Mouse (Mus musculus): ENCODE results near the gene Gstt1. TPM values are rescaled to one million over a fixed set of nuclear protein-coding genes. Genes with fewer than 3 reads are reported as not detected.
"Not testable (repeated sequence)": the region's sequence is repeated elsewhere in the genome, so short reads cannot be mapped to it uniquely, and the experiment has no call there.

Gstt1 gene
- polyA plus RNA-seq, 1 experiment from 2014 or later: 9.8 TPM

GRCm38 (mm10) chr10:75777885-75778284, 20.5 kb downstream of the Gstt1 start:
- no peak overlapping the region for H3K4me2 ChIP-seq (ENCODE audit: low read length)
- no peaks in the 10 kb centered on the region for H3K36me3 ChIP-seq (ENCODE audit: control insufficient read depth, insufficient read depth, low read length)
- peaks cover 5% of the 10 kb centered on the region for H3K4me1 ChIP-seq (ENCODE audit: control insufficient read depth, insufficient read depth, low read length)
- no peak for ATAC-seq (ENCODE audit: low FRiP score, low TSS enrichment)
- 85% methylated on average over 2 of the region's 2 CpGs for WGBS
- no peak overlapping the region for H3K27ac ChIP-seq (replicated peaks; ENCODE audit: low read depth, low read length)
- H3K9me3 ChIP-seq (ENCODE audit: control insufficient read depth, low read length): no peaks in the 10 kb centered on the region
- no peak overlapping the region for H3K4me3 ChIP-seq (replicated peaks; ENCODE audit: low read depth, low read length)
- peaks cover 29% of the 10 kb centered on the region for H3K27me3 ChIP-seq (ENCODE audit: control insufficient read depth, insufficient read depth, low read length)
- no peak overlapping the region for H3K9ac ChIP-seq (replicated peaks; ENCODE audit: low read length)
- no peak for DNase-seq

DNA sequence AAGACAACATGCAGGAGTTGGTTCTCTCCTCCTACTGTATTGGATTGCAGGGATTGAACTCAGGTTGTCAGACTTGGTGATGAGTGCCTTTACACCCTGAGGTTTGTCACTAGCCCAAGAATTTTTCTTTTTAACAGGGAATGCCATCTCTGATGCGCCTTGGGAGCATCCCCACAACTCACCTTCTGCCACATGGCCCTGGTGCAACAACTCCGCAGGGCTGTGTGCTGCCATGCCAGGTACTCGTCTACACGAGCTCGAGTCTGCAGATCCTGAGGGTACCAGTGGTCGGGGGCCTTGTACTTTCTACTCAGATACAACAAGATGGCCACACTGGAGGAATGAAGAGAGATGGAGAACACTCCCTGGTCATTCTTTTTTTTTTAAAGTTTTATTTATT, 21.8 kb downstream of the Gstt1 start:
- no peak overlapping the region for H3K4me2 ChIP-seq (ENCODE audit: low read length)
- no peak overlapping the region for H3K9ac ChIP-seq (replicated peaks; ENCODE audit: low read length)
- H3K27me3 ChIP-seq (ENCODE audit: control insufficient read depth, insufficient read depth, low read length): peaks cover 27% of the 10 kb centered on the region
- 90% methylated on average over 6 of the region's 6 CpGs for WGBS
- H3K9me3 ChIP-seq (ENCODE audit: control insufficient read depth, low read length): no peaks in the 10 kb centered on the region
- ATAC-seq (ENCODE audit: low FRiP score, low TSS enrichment) (no peak), DNase-seq (no peak)
- no peaks in the 10 kb centered on the region for H3K36me3 ChIP-seq (ENCODE audit: control insufficient read depth, insufficient read depth, low read length)
- no peak overlapping the region for H3K4me3 ChIP-seq (replicated peaks; ENCODE audit: low read depth, low read length)
- H3K4me1 ChIP-seq (ENCODE audit: control insufficient read depth, insufficient read depth, low read length): peaks cover 12% of the 10 kb centered on the region
- no peak overlapping the region for H3K27ac ChIP-seq (replicated peaks; ENCODE audit: low read depth, low read length)

DNA sequence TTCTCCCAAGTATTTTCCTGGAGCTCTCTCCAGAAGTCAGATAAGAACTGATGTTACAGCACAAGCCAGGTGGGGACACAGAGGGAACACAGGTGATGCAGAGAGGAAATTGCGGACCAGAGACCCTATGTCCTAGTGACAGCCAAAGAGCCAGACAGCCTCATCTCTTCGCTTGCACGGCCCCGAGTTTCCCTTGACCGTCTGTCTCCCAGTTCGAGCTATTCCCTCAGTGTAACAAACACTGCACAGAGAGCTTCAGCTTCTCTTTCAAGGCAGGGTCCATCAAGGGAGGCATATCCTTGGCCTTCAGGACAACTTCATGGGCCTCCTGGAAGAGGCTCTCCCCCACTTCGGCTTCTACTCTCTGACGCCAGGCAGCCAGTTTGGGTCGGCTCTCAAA, 23.8 kb downstream of the Gstt1 start:
- DNase-seq: no peak
- Histone ChIP-seq H3K4me2 (ENCODE audit: low read length) (no peak overlapping the region), H3K36me3 (ENCODE audit: control insufficient read depth, insufficient read depth, low read length) (no peaks in the 10 kb centered on the region), H3K4me3 (replicated peaks; ENCODE audit: low read depth, low read length) (no peak overlapping the region), H3K27ac (replicated peaks; ENCODE audit: low read depth, low read length) (no peak overlapping the region), H3K27me3 (ENCODE audit: control insufficient read depth, insufficient read depth, low read length) (peaks cover 8% of the 10 kb centered on the region), H3K9ac (replicated peaks; ENCODE audit: low read length) (no peak overlapping the region), H3K4me1 (ENCODE audit: control insufficient read depth, insufficient read depth, low read length) (0 out of 2 replicates have a peak, but pooled peaks cover 7% of the 10 kb centered on the region), H3K9me3 (ENCODE audit: control insufficient read depth, low read length) (no peaks in the 10 kb centered on the region)
- WGBS: 91% methylated on average over 9 of the region's 9 CpGs
- ATAC-seq (ENCODE audit: low FRiP score, low TSS enrichment): no peak

DNA sequence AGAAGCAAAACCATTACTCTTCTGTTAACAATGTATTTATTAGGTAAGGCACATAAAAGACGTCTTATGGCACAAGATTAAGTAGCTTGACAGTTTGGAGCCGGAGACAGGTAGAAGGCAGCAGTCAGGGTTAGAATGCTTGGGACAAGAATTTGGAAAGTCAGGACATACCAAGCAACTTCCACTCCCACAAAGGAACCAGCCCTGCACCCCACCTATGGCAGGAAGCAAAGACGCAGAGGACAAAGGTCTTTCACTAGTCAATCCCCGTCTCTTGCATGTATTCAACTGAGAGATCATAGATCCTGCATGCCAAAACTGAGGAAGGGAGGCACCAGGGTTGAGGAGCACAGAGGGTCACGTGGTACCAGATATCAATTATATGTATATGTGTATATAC, 24.3 kb downstream of the Gstt1 start:
- no peak for ATAC-seq (ENCODE audit: low FRiP score, low TSS enrichment)
- no peaks in the 10 kb centered on the region for H3K9me3 ChIP-seq (ENCODE audit: control insufficient read depth, low read length)
- peaks cover 3% of the 10 kb centered on the region; the same call in 1 of the 2 replicates for H3K27me3 ChIP-seq (ENCODE audit: control insufficient read depth, insufficient read depth, low read length)
- WGBS: 89% methylated on average over 5 of the region's 5 CpGs
- H3K36me3 ChIP-seq (ENCODE audit: control insufficient read depth, insufficient read depth, low read length): no peaks in the 10 kb centered on the region
- H3K27ac ChIP-seq (replicated peaks; ENCODE audit: low read depth, low read length): no peak overlapping the region
- H3K4me1 ChIP-seq (ENCODE audit: control insufficient read depth, insufficient read depth, low read length): 0 out of 2 replicates have a peak, but pooled peaks cover 7% of the 10 kb centered on the region
- H3K4me3 ChIP-seq (replicated peaks; ENCODE audit: low read depth, low read length): no peak overlapping the region
- no peak for DNase-seq
- no peak overlapping the region for H3K9ac ChIP-seq (replicated peaks; ENCODE audit: low read length)
- H3K4me2 ChIP-seq (ENCODE audit: low read length): no peak overlapping the region

- no peaks in the 10 kb centered on the region for H3K27me3 ChIP-seq (ENCODE audit: control insufficient read depth, insufficient read depth, low read length)
- ATAC-seq (ENCODE audit: low FRiP score, low TSS enrichment) (peak; percentile 97), DNase-seq (peak; percentile 93)
- no peaks in the 10 kb centered on the region for H3K9me3 ChIP-seq (ENCODE audit: control insufficient read depth, low read length)
- under 1% methylated on average over 47 of the region's 47 CpGs for WGBS
- H3K4me3 ChIP-seq (replicated peaks; ENCODE audit: low read depth, low read length): peak within 1 kb of the TSS; percentile 64
- H3K27ac ChIP-seq (replicated peaks; ENCODE audit: low read depth, low read length): no peak within 1 kb of the TSS
- 0 out of 2 replicates have a peak, but pooled peaks cover 7% of the 10 kb centered on the region for H3K4me1 ChIP-seq (ENCODE audit: control insufficient read depth, insufficient read depth, low read length)
- H3K36me3 ChIP-seq (ENCODE audit: control insufficient read depth, insufficient read depth, low read length): no peaks in the 10 kb centered on the region
- peak within 1 kb of the TSS; percentile 99 for H3K4me2 ChIP-seq (ENCODE audit: low read length)
- H3K9ac ChIP-seq (replicated peaks; ENCODE audit: low read length): peak within 1 kb of the TSS; percentile 60
Measured at GRCm38 (mm10) chr10:75772795-75773664, 25.4 kb downstream of the Gstt1 start, which contains the start of gene Ddt. Gene Ddt, minus strand, starts transcription at chr10:75773414.

GRCm38 (mm10) chr10:75767756-75768155, 30.6 kb downstream of the Gstt1 start:
- 31% methylated on average over 5 of the region's 5 CpGs for WGBS
- H3K36me3 ChIP-seq (ENCODE audit: control insufficient read depth, insufficient read depth, low read length); H3K27me3 ChIP-seq (ENCODE audit: control insufficient read depth, insufficient read depth, low read length); H3K27ac ChIP-seq (replicated peaks; ENCODE audit: low read depth, low read length); H3K4me2 ChIP-seq (ENCODE audit: low read length); H3K4me3 ChIP-seq (replicated peaks; ENCODE audit: low read depth, low read length); DNase-seq; H3K9ac ChIP-seq (replicated peaks; ENCODE audit: low read length); H3K9me3 ChIP-seq (ENCODE audit: control insufficient read depth, low read length); ATAC-seq (ENCODE audit: low FRiP score, low TSS enrichment): not testable (repeated sequence)
- peaks cover 10% of the 10 kb centered on the region; the same call in 1 of the 2 replicates for H3K4me1 ChIP-seq (ENCODE audit: control insufficient read depth, insufficient read depth, low read length)

DNA sequence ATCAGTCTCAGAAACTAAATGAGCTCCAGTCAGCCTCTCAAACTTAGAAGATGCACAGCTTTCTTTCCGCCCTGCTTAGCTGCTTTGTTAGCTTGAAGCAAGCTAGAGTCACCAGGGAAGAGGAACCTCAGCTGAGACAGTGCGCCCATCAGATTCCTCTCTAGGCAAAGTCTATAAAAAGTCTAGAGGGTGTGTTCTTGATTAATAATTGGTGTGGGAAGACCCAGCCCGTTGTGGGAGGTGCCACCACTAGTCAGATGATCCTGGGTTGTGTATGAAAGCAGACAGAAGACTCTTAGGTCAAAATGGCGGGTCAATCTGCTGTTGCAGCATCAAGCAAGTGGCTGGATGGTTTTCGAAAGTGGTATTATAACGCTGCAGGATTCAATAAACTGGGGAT, 31.5 kb downstream of the Gstt1 start:
- Histone ChIP-seq H3K9me3 (ENCODE audit: control insufficient read depth, low read length) (no peaks in the 10 kb centered on the region), H3K4me2 (ENCODE audit: low read length) (no peak overlapping the region), H3K36me3 (ENCODE audit: control insufficient read depth, insufficient read depth, low read length) (no peaks in the 10 kb centered on the region), H3K4me1 (ENCODE audit: control insufficient read depth, insufficient read depth, low read length) (peaks cover 10% of the 10 kb centered on the region), H3K4me3 (replicated peaks; ENCODE audit: low read depth, low read length) (no peak overlapping the region), H3K27ac (replicated peaks; ENCODE audit: low read depth, low read length) (no peak overlapping the region), H3K27me3 (ENCODE audit: control insufficient read depth, insufficient read depth, low read length) (no peaks in the 10 kb centered on the region), H3K9ac (replicated peaks; ENCODE audit: low read length) (no peak overlapping the region)
- 85% methylated on average over 6 of the region's 6 CpGs for WGBS
- ATAC-seq (ENCODE audit: low FRiP score, low TSS enrichment): no peak
- DNase-seq: no peak

GRCm38 (mm10) chr10:75764519-75765473, 33.6 kb downstream of the Gstt1 start:
- H3K4me3 ChIP-seq (replicated peaks; ENCODE audit: low read depth, low read length): peak overlapping the region; percentile 86
- WGBS: under 1% methylated on average over 27 of the region's 27 CpGs
- H3K4me2 ChIP-seq (ENCODE audit: low read length): peak overlapping the region; percentile 87
- peak; percentile 35 for ATAC-seq (ENCODE audit: low FRiP score, low TSS enrichment)
- H3K27ac ChIP-seq (replicated peaks; ENCODE audit: low read depth, low read length): peak overlapping the region; percentile 72
- peak; percentile 85 for DNase-seq
- no peaks in the 10 kb centered on the region for H3K27me3 ChIP-seq (ENCODE audit: control insufficient read depth, insufficient read depth, low read length)
- no peaks in the 10 kb centered on the region for H3K9me3 ChIP-seq (ENCODE audit: control insufficient read depth, low read length)
- no peaks in the 10 kb centered on the region for H3K36me3 ChIP-seq (ENCODE audit: control insufficient read depth, insufficient read depth, low read length)
- peaks cover 10% of the 10 kb centered on the region for H3K4me1 ChIP-seq (ENCODE audit: control insufficient read depth, insufficient read depth, low read length)
- H3K9ac ChIP-seq (replicated peaks; ENCODE audit: low read length): peak overlapping the region; percentile 81; the same call in 1 of the 2 replicates

All from midbrain, embryonic 14.5 days (tissue).